Mouse (Mus musculus): Measurements from ENCODE around the gene Adpgk.
"Not testable (repeated sequence)": the region's sequence is repeated elsewhere in the genome, so short reads cannot be mapped to it uniquely, and the experiment has no call there.

DNA sequence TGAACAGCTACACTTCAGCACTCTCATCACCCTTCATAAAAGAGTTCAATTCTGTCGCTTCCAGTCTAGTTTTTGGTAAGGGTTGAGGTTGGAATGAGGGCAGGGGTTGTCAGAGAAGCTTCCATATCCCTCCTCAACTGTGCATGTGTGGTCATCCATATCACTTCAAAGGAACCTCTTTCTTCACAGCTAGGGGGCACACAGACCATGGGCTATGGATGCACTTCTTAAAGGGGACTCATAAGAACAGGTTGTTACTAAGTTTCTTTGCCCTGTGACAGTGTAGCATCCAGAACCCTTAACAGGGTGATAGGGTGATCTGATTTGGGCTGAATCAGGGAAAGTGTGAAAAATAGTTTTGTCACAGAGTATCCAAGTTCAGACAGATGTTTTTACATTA, 66.7 kb downstream of the Adpgk start:
- peak; percentile 38 for TF ChIP-seq CTCF (IDR thresholded peaks at IDR 0.05; ENCODE audit: low read depth)
- not testable (repeated sequence) for TF ChIP-seq EP300 (IDR thresholded peaks at IDR 0.05; ENCODE audit: low read depth)
